Mouse (Mus musculus) Patski (cell line): Measurements from ENCODE around the gene Frzb. TPM values are rescaled to one million over a fixed set of nuclear protein-coding genes. Genes with fewer than 3 reads are reported as not detected.

Source experiments
- ATAC-seq: fragments of 100-300 bp; one replicate; pipeline ENCODE4 v1.8.0; 2021
- CTCF ChIA-PET: fragments of 350-600 bp; sonication (Branson Sonifier 250); formaldehyde crosslinking; loops from one replicate; lab custom pipeline; 2022; ENCODE audit warnings: inconsistent platforms; lab: Charles Lee
- POLR2A ChIA-PET: fragments of 350-600 bp; sonication (Branson Sonifier 250); formaldehyde crosslinking; loops from one replicate; lab custom pipeline; 2022; ENCODE audit warnings: antibody characterized with exemption, inconsistent platforms; lab: Charles Lee
- DNase-seq: peaks from one replicate; pipeline ENCODE4 v3.0.0-alpha.2; 2011; ENCODE audit warnings: low read depth, low spot score
- H3K27me3 ChIP-seq: fragments of 371-371 bp; one replicate; pipeline ENCODE4 v1.5.1; 2021
- CTCF ChIP-seq: fragments of 100-300 bp; IDR thresholded peaks from one replicate; pipeline ENCODE4 v1.5.1; 2021
- in situ Hi-C: fragments of 300-500 bp; cut with MboI; formaldehyde crosslinking; loops from 3 replicates; pipeline ENCODE4 v1.11.1; 2018; ENCODE audit warnings: low pct_unique_long_range_greater_than_20kb, mixed read lengths
- polyA plus RNA-seq: library from polyadenylated mRNA; unstranded; gene quantifications from one replicate; pipeline ENCODE4 v1.2.3, GENCODE M21; 2021

Gene Frzb
- polyA plus RNA-seq, 1 experiment from 2014 or later: 0.08 TPM

GRCm38 (mm10) chr2:80387668-80388067 lies 59.8 kb downstream of the Frzb start:
- ChIA-PET CTCF (interaction anchor here (1.2 to 1.3 kb wide), 2 partner anchors 11 to 19 kb away, joined by 3 read pairs; no protein-coding TSS in a partner anchor), POLR2A (interaction anchor here (0.9 kb wide), 1 partner anchor 42 kb away, joined by 3 read pairs; no protein-coding TSS in a partner anchor)
- H3K27me3 ChIP-seq: peaks cover 7% of the 10 kb centered on the region
- DNase-seq (peak; percentile 17), ATAC-seq (peak; percentile 54)
- TF ChIP-seq CTCF: no peak
- in situ Hi-C loops: no loop called here

- ATAC-seq (no peak), DNase-seq (no peak)
- CTCF ChIA-PET: interaction anchor here (1.2 to 1.3 kb wide), 2 partner anchors 12 to 17 kb away, joined by 3 read pairs; no protein-coding TSS in a partner anchor
- in situ Hi-C loops: no loop called here
- no peak for TF ChIP-seq CTCF
- H3K27me3 ChIP-seq: peaks cover 7% of the 10 kb centered on the region
- POLR2A ChIA-PET: no interaction called here
Measured at GRCm38 (mm10) chr2:80386255-80386654, 61.2 kb downstream of the Frzb start.

- ATAC-seq (no peak), DNase-seq (no peak)
- POLR2A ChIA-PET: no interaction called here
- in situ Hi-C loops: no loop called here
- TF ChIP-seq CTCF: no peak
- CTCF ChIA-PET: no interaction called here
- no peaks in the 10 kb centered on the region for H3K27me3 ChIP-seq
Measured at GRCm38 (mm10) chr2:80384447-80384846, 63.0 kb downstream of the Frzb start.

GRCm38 (mm10) chr2:80379848-80380247 lies 67.6 kb downstream of the Frzb start:
- peaks cover 6% of the 10 kb centered on the region for H3K27me3 ChIP-seq
- POLR2A ChIA-PET: no interaction called here
- DNase-seq: no peak
- in situ Hi-C loops: no loop called here
- CTCF ChIA-PET: no interaction called here
- ATAC-seq: no peak
- TF ChIP-seq CTCF: no peak

- in situ Hi-C loops: no loop called here
- ChIA-PET CTCF (interaction anchor here (1.1 to 1.9 kb wide), 2 partner anchors 9 to 12 kb away, joined by 3 to 5 read pairs; no protein-coding TSS in a partner anchor), POLR2A (no interaction called here)
- DNase-seq (no peak), ATAC-seq (no peak)
- H3K27me3 ChIP-seq: peaks cover 6% of the 10 kb centered on the region
- TF ChIP-seq CTCF: no peak
Measured at GRCm38 (mm10) chr2:80374892-80375291, 72.5 kb downstream of the Frzb start.

GRCm38 (mm10) chr2:80371458-80371857 lies 76.0 kb downstream of the Frzb start:
- ATAC-seq (no peak), DNase-seq (no peak)
- TF ChIP-seq CTCF: no peak
- in situ Hi-C loops: no loop called here
- H3K27me3 ChIP-seq: peaks cover 13% of the 10 kb centered on the region
- ChIA-PET CTCF (interaction anchor here (1.0 kb wide), 1 partner anchor 9 kb away, joined by 3 read pairs; no protein-coding TSS in a partner anchor), POLR2A (no interaction called here)

Other genes with a start within 250 kb of the Frzb start
- gene Prdx6b, start 155.2 kb downstream of the Frzb start, polyA plus RNA-seq: 0.12 TPM
- gene Dnajc10, start 132.2 kb downstream of the Frzb start, polyA plus RNA-seq: 122 TPM
- 174 TPM for gene Nckap1, start 133.8 kb upstream of the Frzb start, polyA plus RNA-seq
- gene Dusp19, start 169.4 kb upstream of the Frzb start, polyA plus RNA-seq: 12.6 TPM
- gene Nup35, start 169.6 kb upstream of the Frzb start, polyA plus RNA-seq: 25.0 TPM